Mouse (Mus musculus) testis, adult 2 months (tissue): ENCODE data around the gene Epha6.

Source experiments
- CTCF ChIP-seq: fragments of 200-500 bp; IDR thresholded peaks from 2 replicates; pipeline ENCODE4 v1.5.1; 2012; ENCODE audit warnings: low read depth, mild to moderate bottlenecking, inconsistent platforms, low read length, moderate library complexity; ENCODE audit not compliant: control insufficient read depth, insufficient read depth, insufficient replicate concordance
- POLR2A ChIP-seq: fragments of 200-500 bp; IDR thresholded peaks from 2 replicates; pipeline ENCODE4 v1.6.1; 2012; ENCODE audit warnings: low read depth, mild to moderate bottlenecking, inconsistent platforms, low read length, moderate library complexity; ENCODE audit not compliant: control insufficient read depth

DNA sequence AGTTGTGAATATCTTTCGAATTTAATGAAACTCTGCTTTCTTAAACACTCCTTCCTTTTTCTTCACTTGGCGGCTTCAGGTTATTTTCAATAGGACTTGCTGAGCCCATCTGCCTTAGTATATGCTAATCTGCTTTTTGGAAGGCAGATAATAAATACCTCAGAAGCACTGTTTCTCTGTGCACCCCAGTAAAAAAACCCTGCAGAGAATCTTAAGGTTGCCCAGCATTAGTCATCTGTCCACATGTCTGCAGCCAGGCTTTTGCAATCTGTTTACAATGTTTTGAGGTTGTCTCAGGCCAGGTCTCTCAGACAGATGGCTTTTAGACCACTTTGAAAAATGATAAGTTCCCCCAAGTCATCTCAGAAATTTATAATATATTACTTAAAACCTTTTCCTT, 649.6 kb downstream of the Epha6 start:
- TF ChIP-seq POLR2A (no peak), CTCF (no peak)
